Mouse (Mus musculus): ENCODE results near the gene Stim1.

GRCm38 (mm10) chr7:102233059-102233458, 34.5 kb upstream of the Stim1 start:
- TF ChIP-seq CTCF (conservative IDR thresholded peaks at IDR 0.05; ENCODE audit: low read length) (no peak), NANOG (IDR thresholded peaks at IDR 0.05; ENCODE audit: borderline replicate concordance, low read length) (no peak)
